23 mouse cellular contexts compared by ENCODE assay signal in genomic region chr3:37915673-37916072, GRCm38 (mm10).
A peak's percentile ranks its signal among the peaks of the same experiment; 100 is the strongest.
DNase-seq lines count a peak whose midpoint lies in the region; ATAC-seq and TF ChIP-seq lines count a peak whose summit lies in the region.
"Had no signal": no experiment of that assay in that cellular context is flagged by ENCODE, and none has a peak within 500 bp of the region (broad histone marks: within the 10 kb centered on the region; RNA-seq: fewer than 3 reads in every experiment).

No protein-coding gene starts in this region.

- DNase-seq in gastrocnemius, adult 2 months: no peak
- no peak for DNase-seq in gastrocnemius, postnatal 25 days
- DNase-seq in intestine, embryonic 14.5 days (ENCODE audit: low spot score): peak; percentile 29
- no peak for DNase-seq in kidney, postnatal 0 days (ENCODE audit: low spot score)
- DNase-seq in kidney, adult 9 months: no peak
- DNase-seq: adrenal gland, adult 8-10 months; adrenal gland, postnatal 25 days; cerebellum, adult 18-20 months; cerebellum, adult 9-10 months; cerebellum, postnatal 14 days; gastrocnemius, postnatal 14 days; heart, postnatal 10 days; heart, postnatal 36 days had no signal

- no peak overlapping the region for H3K4me3 ChIP-seq in gastrocnemius, adult 2 months
- H3K4me3 ChIP-seq in intestine, embryonic 14.5 days (ENCODE audit: low read depth, low read length): no peak overlapping the region
- H3K4me3 ChIP-seq in intestine, embryonic 15.5 days (replicated peaks): no peak overlapping the region
- H3K4me3 ChIP-seq in kidney, postnatal 0 days (replicated peaks; ENCODE audit: low read depth, low read length): no peak overlapping the region
- no peak overlapping the region for H3K4me3 ChIP-seq in brown adipose tissue, adult 24 weeks (ENCODE audit: insufficient read depth, low read depth, low read length)
- H3K4me3 ChIP-seq: forebrain, embryonic 10.5 days; forebrain, embryonic 13.5 days; heart, embryonic 12.5 days; heart, embryonic 15.5 days had no signal

- H3K36me3 ChIP-seq in intestine, embryonic 14.5 days (ENCODE audit: control insufficient read depth, insufficient read depth, low read length): no peaks in the 10 kb centered on the region
- no peaks in the 10 kb centered on the region for H3K36me3 ChIP-seq in intestine, embryonic 15.5 days
- H3K36me3 ChIP-seq in kidney, postnatal 0 days (ENCODE audit: insufficient read depth, low read length): no peaks in the 10 kb centered on the region
- H3K36me3 ChIP-seq: forebrain, embryonic 10.5 days; heart, embryonic 12.5 days; heart, embryonic 15.5 days had no signal

- no peaks in the 10 kb centered on the region for H3K27me3 ChIP-seq in intestine, embryonic 14.5 days (replicated peaks; ENCODE audit: control insufficient read depth, insufficient read depth, low read length)
- no peaks in the 10 kb centered on the region for H3K27me3 ChIP-seq in intestine, embryonic 15.5 days (replicated peaks)
- no peaks in the 10 kb centered on the region for H3K27me3 ChIP-seq in kidney, postnatal 0 days (ENCODE audit: insufficient read depth, low read length)
- H3K27me3 ChIP-seq: forebrain, embryonic 13.5 days; heart, embryonic 12.5 days; heart, embryonic 15.5 days had no signal

- H3K4me1 ChIP-seq in intestine, embryonic 14.5 days (replicated peaks; ENCODE audit: control insufficient read depth, insufficient read depth, low read length): peaks cover 15% of the 10 kb centered on the region; the same call in 1 of the 2 replicates
- H3K4me1 ChIP-seq in intestine, embryonic 15.5 days (replicated peaks): peaks cover 5% of the 10 kb centered on the region; the same call in 1 of the 2 replicates
- H3K4me1 ChIP-seq in kidney, postnatal 0 days (replicated peaks; ENCODE audit: insufficient read depth, low read length): peaks cover 15% of the 10 kb centered on the region; the same call in 1 of the 2 replicates
- H3K4me1 ChIP-seq in brown adipose tissue, adult 24 weeks (ENCODE audit: control insufficient read depth, insufficient read depth, insufficient read length, low read length): peaks cover 7% of the 10 kb centered on the region
- H3K4me1 ChIP-seq: forebrain, embryonic 13.5 days had no signal

- no peak for ATAC-seq in intestine, embryonic 14.5 days (replicated peaks; ENCODE audit: low FRiP score, low TSS enrichment, low read depth)
- no peak for ATAC-seq in intestine, embryonic 15.5 days
- no peak for ATAC-seq in kidney, postnatal 0 days (replicated peaks; ENCODE audit: low FRiP score, low read depth)
- ATAC-seq: activated CD4-positive, CD25-positive, alpha-beta regulatory T cell, adult 4 months; forebrain, embryonic 13.5 days; forebrain, embryonic 16.5 days; hindbrain, postnatal 0 days had no signal

- no peak overlapping the region for H3K4me2 ChIP-seq in intestine, embryonic 14.5 days (ENCODE audit: low read length)
- no peak overlapping the region for H3K4me2 ChIP-seq in intestine, embryonic 15.5 days (replicated peaks)
- no peak overlapping the region for H3K4me2 ChIP-seq in kidney, postnatal 0 days (ENCODE audit: low read length)
- H3K4me2 ChIP-seq: forebrain, embryonic 13.5 days; heart, embryonic 12.5 days; heart, embryonic 15.5 days; hindbrain, embryonic 14.5 days had no signal

- peak overlapping the region; percentile 78 for H3K27ac ChIP-seq in gastrocnemius, adult 2 months
- no peak overlapping the region for H3K27ac ChIP-seq in intestine, embryonic 14.5 days (ENCODE audit: low read depth)
- no peak overlapping the region for H3K27ac ChIP-seq in intestine, embryonic 15.5 days
- H3K27ac ChIP-seq in kidney, postnatal 0 days: peak overlapping the region; percentile 68; the same call in 1 of the 2 replicates
- H3K27ac ChIP-seq in brown adipose tissue, adult 24 weeks (replicated peaks; ENCODE audit: low read depth, low read length): peak overlapping the region; percentile 50; the same call in 1 of the 2 replicates
- H3K27ac ChIP-seq: forebrain, embryonic 10.5 days; forebrain, embryonic 13.5 days; heart, embryonic 15.5 days; hindbrain, embryonic 14.5 days; hindbrain, postnatal 0 days had no signal

- TF ChIP-seq CTCF in gastrocnemius, adult 2 months (IDR thresholded peaks at IDR 0.05): no peak
- no peak for TF ChIP-seq CTCF in kidney, postnatal 0 days (IDR thresholded peaks at IDR 0.05; ENCODE audit: low read depth)

- intact Hi-C loops in gastrocnemius, adult 2 months (cut with DNase I): loop anchor here (10.0 kb wide), 1 partner anchor 71 kb away; no protein-coding TSS in a partner anchor

- no peak overlapping the region for H3K9ac ChIP-seq in intestine, embryonic 14.5 days (ENCODE audit: low read length)
- H3K9ac ChIP-seq in intestine, embryonic 15.5 days: no peak overlapping the region
- H3K9ac ChIP-seq in kidney, postnatal 0 days (ENCODE audit: low read depth, low read length): no peak overlapping the region
- H3K9ac ChIP-seq: forebrain, embryonic 13.5 days; heart, embryonic 12.5 days; heart, embryonic 15.5 days; hindbrain, embryonic 14.5 days had no signal

- H3K9me3 ChIP-seq in intestine, embryonic 14.5 days (ENCODE audit: control insufficient read depth, low read length): no peaks in the 10 kb centered on the region
- H3K9me3 ChIP-seq in intestine, embryonic 15.5 days: no peaks in the 10 kb centered on the region
- no peaks in the 10 kb centered on the region for H3K9me3 ChIP-seq in kidney, postnatal 0 days (replicated peaks; ENCODE audit: low read length)
- H3K9me3 ChIP-seq: forebrain, embryonic 10.5 days; forebrain, embryonic 13.5 days; heart, embryonic 15.5 days had no signal

- WGBS in intestine, embryonic 14.5 days: 48% methylated on average over 2 of the region's 2 CpGs
- 45% methylated on average over 2 of the region's 2 CpGs for WGBS in intestine, embryonic 15.5 days
- WGBS in kidney, postnatal 0 days: 43% methylated on average over 2 of the region's 2 CpGs

Comparison
In these comparisons a context has a peak if more than half of its experiments do, and no peak if none do; other contexts are left out.
1. H3K27ac ChIP-seq: peak in gastrocnemius, adult 2 months (single experiment), kidney, postnatal 0 days (single experiment) and brown adipose tissue, adult 24 weeks (single experiment); none in intestine, embryonic 14.5 days (single experiment) and intestine, embryonic 15.5 days (single experiment).